Mouse (Mus musculus): Measurements from ENCODE around the gene Krt27.

Gene Krt27

GRCm38 (mm10) chr11:99322851-99323250 is 28.1 kb downstream of the Krt27 start, which contains the start of gene Krt25:
Gene Krt25 (minus strand): TSS chr11:99322951.
- no peak for DNase-seq

DNA sequence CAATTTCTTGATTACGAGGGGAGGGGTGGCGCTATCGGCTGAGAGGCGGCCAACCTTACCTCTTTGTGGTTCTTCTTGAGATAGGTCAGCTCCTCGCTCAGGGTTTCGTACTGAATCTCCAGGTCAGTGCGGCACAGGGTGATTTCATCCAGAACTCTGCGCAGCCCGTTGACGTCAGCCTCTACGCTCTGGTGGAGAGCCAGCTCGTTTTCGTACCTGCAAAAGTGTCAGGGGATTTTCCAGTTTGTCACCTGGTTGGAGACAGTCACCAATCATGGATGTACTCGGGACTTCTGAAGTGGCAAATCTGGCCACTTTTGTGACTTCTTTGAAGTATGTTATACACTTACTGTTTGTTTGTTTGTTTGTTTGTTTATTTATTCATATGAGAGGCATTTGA is 29.8 kb downstream of the Krt27 start:
- DNase-seq = no peak

DNA sequence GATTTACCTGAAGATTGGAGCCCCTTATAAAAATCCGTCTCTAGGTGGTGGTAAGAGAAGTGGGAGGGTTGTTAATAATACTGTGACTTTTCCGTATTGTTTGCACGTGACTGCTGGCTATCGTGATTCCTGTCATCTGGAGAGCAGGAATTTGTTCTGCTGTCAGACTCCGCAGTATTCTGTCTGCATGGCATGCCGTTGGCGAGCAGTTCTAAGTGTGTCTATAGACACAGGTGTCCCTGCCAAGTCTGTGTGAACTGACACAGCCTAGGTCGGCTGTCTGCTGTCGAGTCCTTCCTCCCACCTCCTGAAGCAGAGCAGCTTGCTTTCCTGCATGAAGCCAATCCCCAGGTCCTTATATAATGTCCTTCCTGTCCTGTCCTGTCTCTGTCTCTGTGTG is 31.8 kb downstream of the Krt27 start:
- no peak for DNase-seq

- DNase-seq = no peak
Measured at GRCm38 (mm10) chr11:99316543-99316942, 34.4 kb downstream of the Krt27 start.

- DNase-seq = no peak
Measured at GRCm38 (mm10) chr11:99314594-99314993, 36.3 kb downstream of the Krt27 start.

DNA sequence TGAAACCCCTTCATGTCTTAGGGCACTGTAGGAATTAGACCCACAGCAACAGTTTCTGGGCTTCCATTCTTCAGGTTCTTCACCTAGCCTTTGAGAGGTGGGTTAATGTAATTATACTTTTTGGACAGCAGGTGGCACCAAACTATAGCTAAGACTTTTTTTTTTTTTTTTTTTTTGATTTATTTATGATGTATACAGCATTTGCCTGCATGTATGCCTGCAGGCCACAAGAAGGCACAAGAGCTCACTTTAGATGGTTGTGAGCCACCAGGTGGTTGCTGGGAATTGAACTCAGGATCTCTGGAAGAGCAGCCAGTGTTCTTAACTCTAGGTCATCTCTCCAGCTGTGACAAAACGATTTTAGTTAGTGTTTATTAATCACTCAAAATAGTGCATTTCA is 40.0 kb downstream of the Krt27 start:
- no peak for DNase-seq

DNA sequence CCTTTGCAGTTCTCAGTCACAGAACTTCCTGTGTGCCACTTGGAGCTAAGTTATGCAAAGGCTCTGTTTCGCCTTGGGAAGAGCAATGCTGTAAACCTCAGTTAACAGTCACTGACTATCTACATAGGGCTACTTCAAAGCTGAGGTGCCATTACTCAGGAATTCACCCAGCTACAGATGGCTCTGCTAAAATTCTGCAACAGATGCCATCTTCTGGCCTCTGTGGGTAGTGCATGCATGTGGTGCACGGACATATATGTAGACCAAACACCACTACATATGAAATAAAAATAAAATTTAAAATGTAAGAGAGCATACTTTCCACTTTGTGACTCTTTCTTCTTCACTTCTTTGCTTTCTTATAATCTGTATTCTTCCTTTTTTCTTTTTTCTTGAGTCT is 43.3 kb downstream of the Krt27 start:
- peak; percentile 28 to 68 for DNase-seq

All from spleen, adult 18-20 months (tissue).